ENCODE assay signal across 17 mouse cellular contexts in the genomic region with DNA sequence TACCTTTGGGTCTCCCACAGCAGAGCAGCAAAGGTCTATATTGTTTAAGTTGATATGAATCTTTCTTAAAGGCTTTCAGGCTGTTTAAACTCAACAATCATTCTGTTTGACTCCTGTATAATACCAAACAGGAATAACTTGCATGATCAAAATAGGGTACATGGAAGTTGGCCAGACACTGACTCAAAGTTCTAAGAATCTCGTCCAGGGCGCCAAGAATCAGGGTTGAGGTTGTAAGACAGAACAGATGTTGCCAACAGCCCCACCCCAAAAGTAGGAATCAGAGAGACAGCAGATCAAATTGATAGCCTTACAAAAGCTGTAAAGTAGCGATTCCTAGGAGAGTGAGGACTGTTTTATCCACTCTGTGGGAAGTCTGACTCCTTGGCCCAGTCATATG.
A peak's percentile ranks its signal among the peaks of the same experiment; 100 is the strongest.
DNase-seq lines count a peak whose midpoint lies in the region; ATAC-seq lines count a peak whose summit lies in the region.
"Had no signal": no experiment of that assay in that cellular context is flagged by ENCODE, and none has a peak within 500 bp of the region (broad histone marks: within the 10 kb centered on the region; RNA-seq: fewer than 3 reads in every experiment).

No protein-coding gene starts in this region.

- no peak overlapping the region for H3K27ac ChIP-seq in hindbrain, embryonic 12.5 days
- H3K27ac ChIP-seq: heart, adult 2 months; hindbrain, embryonic 15.5 days; liver, embryonic 14.5 days had no signal

- DNase-seq in heart, postnatal 10 days: peak; percentile 30 to 32
- no peak for DNase-seq in heart, adult 11 months
- peak; percentile 55 for DNase-seq in NIH3T3 (ENCODE audit: low read depth)
- DNase-seq in adrenal gland, postnatal 25 days: peak; percentile 3
- DNase-seq in gastrocnemius, postnatal 25 days: peak; percentile 33
- no peak for DNase-seq in right cerebral cortex, postnatal 36 days (ENCODE audit: low spot score in 2 of 2)
- DNase-seq: cerebellum, postnatal 10 days; kidney, adult 11 months; kidney, postnatal 25 days; lung, postnatal 14 days; retina, postnatal 1 day; spleen, adult 18-20 months; thymus, postnatal 25 days had no signal

- no peak for ATAC-seq in hindbrain, embryonic 12.5 days (ENCODE audit: low FRiP score)

- no peak overlapping the region for H3K4me3 ChIP-seq in hindbrain, embryonic 12.5 days
- H3K4me3 ChIP-seq: heart, adult 2 months; hindbrain, embryonic 15.5 days had no signal

- H3K36me3 ChIP-seq in hindbrain, embryonic 12.5 days: no peaks in the 10 kb centered on the region
- H3K36me3 ChIP-seq: hindbrain, embryonic 15.5 days had no signal

- H3K4me2 ChIP-seq in hindbrain, embryonic 12.5 days (replicated peaks): no peak overlapping the region
- H3K4me2 ChIP-seq: hindbrain, embryonic 15.5 days had no signal

- H3K4me1 ChIP-seq in hindbrain, embryonic 12.5 days: no peaks in the 10 kb centered on the region
- H3K4me1 ChIP-seq: hindbrain, embryonic 15.5 days had no signal

- WGBS in hindbrain, embryonic 12.5 days: 76% methylated on average over 3 of the region's 3 CpGs

- no peak overlapping the region for H3K9ac ChIP-seq in hindbrain, embryonic 12.5 days
- H3K9ac ChIP-seq: hindbrain, embryonic 15.5 days; liver, embryonic 14.5 days had no signal

- intact Hi-C loops in heart, postnatal 10 days (cut with DNase I): no loop called here

- no peaks in the 10 kb centered on the region for H3K9me3 ChIP-seq in hindbrain, embryonic 12.5 days (replicated peaks)
- H3K9me3 ChIP-seq: hindbrain, embryonic 15.5 days had no signal

- H3K27me3 ChIP-seq in hindbrain, embryonic 12.5 days: no peaks in the 10 kb centered on the region
- H3K27me3 ChIP-seq: hindbrain, embryonic 15.5 days had no signal

Comparison
In these comparisons a context has a peak if more than half of its experiments do, and no peak if none do; other contexts are left out.
1. DNase-seq: peak in heart, postnatal 10 days (2 of 2), NIH3T3 (single experiment), adrenal gland, postnatal 25 days (single experiment) and gastrocnemius, postnatal 25 days (single experiment); none in heart, adult 11 months (single experiment) and right cerebral cortex, postnatal 36 days (0 of 2).